Mouse (Mus musculus): ENCODE results near the gene Trim2.

The Trim2 gene

DNA sequence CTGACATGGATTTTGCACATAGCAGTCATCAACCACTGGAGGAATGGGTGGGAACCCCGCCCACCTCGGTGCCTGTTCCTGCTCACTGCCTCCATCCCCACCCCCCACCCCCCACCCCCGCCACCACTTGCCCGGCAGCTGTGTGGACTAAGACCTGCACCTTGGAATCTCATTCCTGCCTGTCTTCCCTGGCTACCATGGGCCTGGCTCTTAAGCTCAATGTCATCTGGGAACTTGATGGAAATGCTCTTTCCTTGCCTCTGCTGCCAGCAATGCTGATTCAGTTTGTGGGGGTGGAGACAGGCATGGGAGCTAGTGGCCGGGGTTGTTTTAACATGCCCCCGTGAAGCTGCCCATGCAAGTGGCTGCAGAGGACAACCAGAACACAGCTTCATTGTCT, 17.3 kb upstream of the Trim2 start:
- in situ Hi-C loops (cut with MboI, MseI), result no loop called here

- in situ Hi-C loops (cut with MboI, MseI), result no loop called here
Measured at GRCm38 (mm10) chr3:84319504-84319903, 12.8 kb upstream of the Trim2 start.

DNA sequence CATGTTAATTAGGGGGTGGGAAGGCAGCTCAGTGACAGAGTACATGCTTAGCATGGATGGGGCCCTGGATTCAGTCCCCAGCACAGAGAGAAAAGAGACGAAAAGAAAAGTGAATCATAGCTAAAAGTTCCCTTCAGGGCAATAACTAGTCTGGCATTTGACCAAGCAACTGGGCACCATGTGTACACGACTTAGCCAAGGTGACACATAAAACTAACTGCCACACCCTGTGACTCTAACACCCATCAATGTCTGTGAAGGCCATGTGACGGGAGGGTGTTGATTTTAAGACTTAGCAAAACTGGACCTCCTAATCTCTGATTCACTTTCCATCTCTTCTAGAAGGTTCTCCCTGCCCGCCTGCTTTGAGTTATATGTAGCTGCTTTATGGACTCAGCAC, 12.2 kb upstream of the Trim2 start:
- in situ Hi-C loops (cut with MboI, MseI), result no loop called here

- in situ Hi-C loops (cut with MboI, MseI), result loop anchor here (5.0 kb wide), 2 partner anchors 142 to 372 kb away; partner anchors contain the start of gene Gm6525
Measured at GRCm38 (mm10) chr3:84314651-84315191, 8.0 kb upstream of the Trim2 start.

DNA sequence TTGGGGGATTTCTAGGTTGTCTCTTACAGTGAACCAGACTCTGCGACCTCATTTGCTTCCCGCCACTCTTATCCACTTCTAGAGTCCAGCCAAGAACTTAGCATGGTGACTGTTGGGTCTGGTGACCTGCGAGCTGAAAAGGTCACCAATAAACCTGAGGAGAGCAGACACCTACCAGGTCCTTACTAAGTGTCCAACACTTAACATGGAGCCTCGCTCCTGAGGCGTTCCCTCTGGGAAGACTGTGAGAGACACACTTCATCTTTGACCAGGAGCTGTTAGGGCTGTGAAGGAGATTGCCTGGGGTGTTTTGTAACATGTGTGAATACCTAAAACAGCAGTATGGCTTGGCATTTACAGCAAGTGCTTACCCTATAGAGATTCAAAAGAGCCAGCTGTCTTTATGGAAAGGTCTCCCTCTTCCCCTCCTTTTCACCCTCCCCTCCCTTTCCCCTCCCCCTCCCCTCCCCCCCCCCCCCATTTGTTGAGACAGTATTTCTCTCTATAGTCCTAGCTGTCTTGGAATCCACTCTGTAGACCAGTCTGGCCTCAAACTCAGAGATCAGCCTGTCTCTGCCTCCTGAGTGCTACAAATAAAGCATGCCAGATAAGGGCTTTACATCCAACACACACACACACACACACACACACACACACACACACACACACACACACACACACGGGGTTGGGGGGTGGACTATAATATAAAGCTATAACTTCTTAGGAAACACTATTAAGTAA, 7.3 kb upstream of the Trim2 start:
- in situ Hi-C loops (cut with MboI, MseI), result loop anchor here (5.0 kb wide), 2 partner anchors 142 to 372 kb away; partner anchors contain the start of gene Gm6525

DNA sequence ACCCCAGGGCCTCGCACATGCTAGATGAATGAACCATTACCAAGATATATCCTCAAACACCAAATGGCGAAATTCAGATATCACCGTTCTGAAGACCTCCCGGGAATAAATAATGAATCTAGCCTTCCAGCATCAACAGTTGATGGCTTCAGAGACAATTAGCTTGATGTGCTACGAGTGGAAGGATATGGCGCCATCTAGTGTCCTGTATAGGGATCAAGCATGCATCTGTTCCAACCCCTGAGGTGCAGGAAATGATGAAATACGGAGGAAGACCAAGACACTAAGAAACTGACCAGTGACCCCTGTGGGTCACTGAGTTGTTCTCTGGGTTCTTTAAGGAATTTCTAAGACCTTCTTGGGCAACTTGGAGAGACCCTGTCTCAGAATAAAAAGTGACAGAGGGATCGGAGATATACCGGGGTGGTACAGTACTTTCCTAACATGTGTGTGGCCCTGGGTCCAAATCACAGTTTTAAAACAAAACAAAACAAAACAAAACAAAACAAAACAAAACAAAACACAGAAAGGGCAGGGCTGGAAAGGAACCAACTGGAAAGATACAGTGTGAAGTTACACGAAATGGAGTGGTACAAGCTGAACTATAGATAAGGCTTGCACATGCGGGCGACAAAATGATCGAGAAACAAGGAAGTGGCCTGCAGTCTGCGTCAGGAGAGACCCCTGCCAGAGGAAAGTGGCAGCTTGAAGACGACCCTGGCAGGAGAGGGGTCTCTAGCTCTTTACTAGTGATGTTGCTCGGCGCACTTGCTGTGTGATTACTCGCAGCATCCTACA, 6.5 kb upstream of the Trim2 start:
- in situ Hi-C loops (cut with MboI, MseI), result loop anchor here (5.0 kb wide), 2 partner anchors 141 to 371 kb away; partner anchors contain the start of gene Gm6525

DNA sequence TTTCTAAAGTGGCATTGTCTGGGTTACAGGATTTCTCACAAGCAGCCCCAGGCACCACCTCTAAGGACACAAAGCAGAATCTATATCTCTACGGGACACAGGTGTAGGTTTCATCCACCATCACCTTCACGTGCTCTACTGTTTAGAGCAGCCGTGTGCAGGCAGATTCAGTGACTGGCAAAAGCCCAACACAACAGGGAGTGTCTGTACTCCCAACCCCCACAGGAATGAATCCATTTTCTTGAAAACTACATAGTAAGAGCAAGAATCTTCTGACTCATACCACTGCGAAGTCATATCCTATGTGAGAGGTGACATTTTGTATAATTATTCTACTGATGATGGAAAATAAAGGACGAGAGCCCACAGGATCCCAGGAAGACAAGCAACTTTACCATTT, 5.6 kb upstream of the Trim2 start:
- in situ Hi-C loops (cut with MboI, MseI), result loop anchor here (5.0 kb wide), 2 partner anchors 140 to 370 kb away; partner anchors contain the start of gene Gm6525

DNA sequence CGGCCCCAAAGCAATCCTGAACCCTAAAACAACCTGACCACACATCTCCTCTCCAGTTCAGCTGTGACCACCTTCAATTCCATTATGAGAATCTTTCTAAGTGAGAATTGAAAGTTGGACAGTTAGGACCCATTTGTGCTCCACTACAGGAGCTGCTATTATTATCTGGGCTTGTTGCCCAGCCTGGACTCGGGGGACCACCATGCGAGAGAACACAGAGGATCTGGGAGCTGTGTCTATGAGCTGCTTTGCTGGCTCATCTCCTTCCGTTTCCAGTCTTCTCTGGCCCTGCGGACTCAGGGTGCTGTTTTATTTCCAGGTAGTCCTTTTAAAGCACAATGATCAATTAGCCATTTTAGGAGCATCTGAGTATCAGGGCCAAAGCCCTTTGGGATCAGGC, 839 bp upstream of the Trim2 start:
- in situ Hi-C loops (cut with MboI, MseI), result no loop called here

GRCm38 (mm10) chr3:84305722-84306510, 761 bp downstream of the Trim2 start:
- in situ Hi-C loops (cut with MboI, MseI), result no loop called here

DNA sequence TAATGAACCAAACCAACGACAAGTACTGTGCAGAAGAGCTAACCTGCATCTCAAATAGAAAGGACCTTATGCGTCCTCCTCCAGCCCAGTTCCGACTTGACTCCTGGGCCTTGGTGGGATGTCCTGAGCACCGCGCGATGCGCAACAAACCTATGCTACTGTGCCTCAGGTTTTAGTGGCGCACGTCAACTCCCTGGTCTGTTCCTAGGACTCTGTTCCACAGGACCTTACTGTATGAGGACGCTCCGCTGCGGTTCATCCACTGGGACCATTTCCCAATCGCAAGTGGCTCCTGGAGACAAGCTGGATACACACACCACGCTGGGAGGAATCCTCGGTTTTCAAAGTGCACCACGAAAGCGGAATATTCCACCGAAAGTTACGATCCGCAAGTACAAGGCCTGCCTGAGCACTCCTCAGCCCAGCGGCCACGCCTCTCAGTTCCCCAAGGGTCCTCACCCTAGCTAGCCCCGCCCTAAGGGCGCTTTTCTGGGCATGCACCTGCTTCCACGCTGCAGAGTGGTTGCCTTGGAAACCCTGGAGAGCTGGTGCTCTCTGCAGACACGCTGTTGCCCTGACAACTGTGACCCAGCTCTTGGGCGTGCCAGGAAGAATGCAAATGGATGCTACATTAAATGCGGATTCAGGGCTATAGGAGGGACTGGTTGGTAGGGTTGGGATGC, 1.5 kb downstream of the Trim2 start:
- in situ Hi-C loops (cut with MboI, MseI), result no loop called here

GRCm38 (mm10) chr3:84304339-84305009, 2.2 kb downstream of the Trim2 start:
- in situ Hi-C loops (cut with MboI, MseI), result no loop called here

DNA sequence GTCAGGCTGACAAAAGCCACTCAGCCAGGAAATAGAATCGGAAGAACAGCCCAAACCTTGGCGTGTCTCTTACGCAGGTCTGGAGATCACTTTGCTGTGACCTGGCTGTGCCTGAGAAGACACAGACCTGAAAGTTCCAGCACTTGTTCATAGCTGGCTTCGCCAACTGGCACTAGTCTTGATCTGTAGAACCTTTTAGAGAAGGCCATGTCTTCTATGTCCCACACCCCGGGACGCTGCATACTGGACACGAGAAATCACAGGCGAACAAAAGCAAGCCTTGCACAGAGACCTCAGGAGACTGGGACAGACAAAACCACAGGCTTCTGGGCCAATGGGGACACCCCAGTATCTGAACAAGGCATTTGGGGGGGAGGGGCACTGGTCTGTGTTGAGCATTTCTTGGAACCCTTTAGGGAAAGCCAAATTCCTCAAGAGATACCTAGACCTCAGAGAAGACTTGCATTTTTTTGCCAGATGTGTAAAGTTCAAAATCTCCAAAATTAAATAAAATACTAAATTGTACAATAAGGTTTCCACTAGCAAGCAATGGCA, 3.2 kb downstream of the Trim2 start:
- in situ Hi-C loops (cut with MboI, MseI), result no loop called here

GRCm38 (mm10) chr3:84302273-84302672, 4.4 kb downstream of the Trim2 start:
- in situ Hi-C loops (cut with MboI, MseI), result no loop called here

DNA sequence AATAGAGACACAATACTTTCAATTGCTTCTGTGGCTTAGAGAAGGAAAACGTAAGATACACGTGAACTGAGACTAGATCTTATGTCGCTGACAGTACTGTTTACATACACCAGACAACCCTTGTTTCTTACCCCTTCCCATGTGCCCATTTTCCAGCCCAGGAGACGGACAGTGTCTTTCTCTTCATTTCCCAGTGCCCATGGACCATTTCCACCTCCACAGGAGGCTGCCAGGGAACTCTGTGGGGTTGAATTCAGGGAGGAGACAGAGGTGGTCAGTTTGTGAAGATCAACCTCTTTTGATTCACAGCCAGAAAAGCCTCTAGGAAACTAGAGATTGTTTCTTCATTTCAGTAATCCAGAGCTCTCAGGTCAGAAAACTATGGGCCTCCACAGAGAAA, 5.0 kb downstream of the Trim2 start:
- in situ Hi-C loops (cut with MboI, MseI), result no loop called here

GRCm38 (mm10) chr3:84298186-84298585, 8.5 kb downstream of the Trim2 start:
- in situ Hi-C loops (cut with MboI, MseI), result loop anchor here (5.0 kb wide), 1 partner anchor 381 kb away; no protein-coding TSS in a partner anchor

DNA sequence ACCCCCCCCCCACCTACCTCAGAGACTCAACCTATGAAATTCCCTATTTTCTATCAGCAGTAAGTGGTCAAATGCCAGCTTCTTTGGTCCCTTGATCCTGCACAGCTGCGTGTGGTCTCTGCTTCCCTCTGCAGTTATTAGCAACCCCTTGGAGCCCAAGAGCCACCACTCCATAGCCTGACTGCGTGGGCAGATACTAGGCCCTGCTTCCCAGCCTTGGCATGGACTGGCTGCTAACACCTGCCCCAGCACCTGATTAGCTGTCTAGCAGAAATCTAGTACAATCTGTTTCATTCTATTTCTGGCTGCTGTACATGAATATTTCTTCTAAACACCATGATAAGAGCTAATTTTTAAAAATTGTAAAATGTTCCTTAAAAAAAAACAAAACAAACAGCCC, 10.0 kb downstream of the Trim2 start:
- in situ Hi-C loops (cut with MboI, MseI), result loop anchor here (5.0 kb wide), 1 partner anchor 379 kb away; no protein-coding TSS in a partner anchor

DNA sequence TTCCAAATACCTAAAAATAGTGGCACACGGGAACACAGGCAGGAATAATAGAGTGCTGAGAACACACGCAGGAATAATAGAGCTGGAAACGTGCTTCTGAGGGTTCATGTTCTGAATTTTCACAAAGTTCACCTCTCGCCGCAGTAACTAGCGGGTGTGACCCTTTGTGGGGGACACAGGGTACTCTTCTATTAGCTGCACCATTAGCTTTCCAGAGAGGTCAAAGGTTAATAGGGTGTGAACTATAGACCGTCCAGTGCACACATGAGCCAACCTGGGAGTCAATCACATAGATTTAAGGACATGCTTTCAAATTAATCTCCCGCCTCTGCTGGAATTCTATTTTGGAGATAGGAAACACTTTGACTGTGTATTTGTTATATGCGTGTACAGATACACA, 11.9 kb downstream of the Trim2 start:
- in situ Hi-C loops (cut with MboI, MseI), result loop anchor here (5.0 kb wide), 1 partner anchor 377 kb away; no protein-coding TSS in a partner anchor

- in situ Hi-C loops (cut with MboI, MseI), result no loop called here
Measured at GRCm38 (mm10) chr3:84293666-84294595, 12.7 kb downstream of the Trim2 start.

DNA sequence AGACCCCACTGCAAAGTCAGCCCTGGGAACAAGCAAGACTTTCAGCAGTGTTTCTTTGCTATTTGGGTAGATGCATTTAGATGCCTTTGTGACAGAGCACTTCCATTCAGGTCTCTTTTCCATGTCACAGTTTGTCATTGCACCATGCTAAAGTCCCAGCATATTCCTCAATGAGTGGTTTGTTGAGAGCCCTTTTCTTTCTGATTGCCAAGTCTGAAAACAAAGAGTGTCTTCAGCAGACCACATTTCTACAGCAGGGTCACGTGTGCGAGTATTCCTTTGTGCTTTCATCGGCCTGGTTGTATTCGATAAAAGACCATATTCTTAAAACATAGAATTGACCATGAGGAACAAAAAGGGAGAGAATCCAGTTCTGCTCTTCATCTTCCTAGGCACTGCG, 14.4 kb downstream of the Trim2 start:
- in situ Hi-C loops (cut with MboI, MseI), result no loop called here
